Mouse (Mus musculus): Measurements from ENCODE around the gene Ufsp1.

Ufsp1 gene

GRCm38 (mm10) chr5:137334317-137334716 lies 39.9 kb downstream of the Ufsp1 start:
- DNase-seq (ENCODE audit: low read depth, low spot score) = no peak

GRCm38 (mm10) chr5:137335066-137335465 lies 40.6 kb downstream of the Ufsp1 start:
- no peak for DNase-seq (ENCODE audit: low read depth, low spot score)

- DNase-seq (ENCODE audit: low read depth, low spot score) = no peak
Observed at GRCm38 (mm10) chr5:137337190-137337589, 42.8 kb downstream of the Ufsp1 start.

- peak; percentile 88 for DNase-seq (ENCODE audit: low read depth, low spot score)
Observed at GRCm38 (mm10) chr5:137338256-137338655, 43.8 kb downstream of the Ufsp1 start.

- DNase-seq (ENCODE audit: low read depth, low spot score) = no peak
Observed at GRCm38 (mm10) chr5:137338663-137339289, 44.3 kb downstream of the Ufsp1 start.

- no peak for DNase-seq (ENCODE audit: low read depth, low spot score)
Observed at GRCm38 (mm10) chr5:137339290-137339979, 45.0 kb downstream of the Ufsp1 start.

GRCm38 (mm10) chr5:137340222-137340621 lies 45.8 kb downstream of the Ufsp1 start:
- DNase-seq (ENCODE audit: low read depth, low spot score) = no peak

GRCm38 (mm10) chr5:137342407-137343012 lies 48.1 kb downstream of the Ufsp1 start:
- DNase-seq (ENCODE audit: low read depth, low spot score) = no peak

- DNase-seq (ENCODE audit: low read depth, low spot score) = no peak
Observed at GRCm38 (mm10) chr5:137343412-137343811, 49.0 kb downstream of the Ufsp1 start.

GRCm38 (mm10) chr5:137343869-137344268 lies 49.4 kb downstream of the Ufsp1 start:
- DNase-seq (ENCODE audit: low read depth, low spot score) = no peak

Data from brain, embryonic 18.5 days (tissue).